Comparison of ENCODE assay signal across 9 mouse cellular contexts in genomic region chr8:84766422-84766821, GRCm38 (mm10). TPM values are rescaled to one million over a fixed set of nuclear protein-coding genes. Genes with fewer than 3 reads are reported as not detected.
A peak's percentile ranks its signal among the peaks of the same experiment; 100 is the strongest.
DNase-seq lines count a peak whose midpoint lies in the region; ATAC-seq and TF ChIP-seq lines count a peak whose summit lies in the region.
"Had no signal": no experiment of that assay in that cellular context is flagged by ENCODE, and none has a peak within 500 bp of the region (broad histone marks: within the 10 kb centered on the region; RNA-seq: fewer than 3 reads in every experiment).

No protein-coding gene starts in this region.

- no peak for DNase-seq in heart, postnatal 0 days (ENCODE audit: low spot score)
- DNase-seq in heart, embryonic 10.5 days (ENCODE audit: low spot score) = no peak
- no peak for DNase-seq in midbrain, embryonic 11.5 days (ENCODE audit: low spot score, missing footprints)
- DNase-seq in gastrocnemius, postnatal 10 days = no peak
- no peak for DNase-seq in frontal cortex, postnatal 14 days (ENCODE audit: low spot score in 2 of 2)
- DNase-seq: thymus, postnatal 25 days had no signal

- no peak overlapping the region for H3K4me3 ChIP-seq in heart, postnatal 0 days (ENCODE audit: low read depth, low read length)
- no peak overlapping the region for H3K4me3 ChIP-seq in heart, embryonic 10.5 days
- H3K4me3 ChIP-seq in midbrain, embryonic 15.5 days = no peak overlapping the region
- H3K4me3 ChIP-seq in midbrain, embryonic 11.5 days (ENCODE audit: low read depth, low read length) = no peak overlapping the region
- 0 out of 2 replicates have a peak overlapping the region, but pooled peaks have one; percentile 0 for H3K4me3 ChIP-seq in hindbrain, embryonic 15.5 days
- H3K4me3 ChIP-seq in stomach, embryonic 15.5 days (replicated peaks) = no peak overlapping the region

- no peak for TF ChIP-seq CTCF in heart, postnatal 0 days (IDR thresholded peaks at IDR 0.05; ENCODE audit: low read depth)

- no peaks in the 10 kb centered on the region for H3K9me3 ChIP-seq in heart, postnatal 0 days (replicated peaks; ENCODE audit: control insufficient read depth, low read length)
- H3K9me3 ChIP-seq in heart, embryonic 10.5 days = no peaks in the 10 kb centered on the region
- no peaks in the 10 kb centered on the region for H3K9me3 ChIP-seq in midbrain, embryonic 15.5 days
- no peaks in the 10 kb centered on the region for H3K9me3 ChIP-seq in midbrain, embryonic 11.5 days (ENCODE audit: control insufficient read depth, low read length)
- H3K9me3 ChIP-seq in hindbrain, embryonic 15.5 days = no peaks in the 10 kb centered on the region
- no peaks in the 10 kb centered on the region for H3K9me3 ChIP-seq in stomach, embryonic 15.5 days

- H3K27ac ChIP-seq in heart, postnatal 0 days (ENCODE audit: low read depth) = 0 out of 2 replicates have a peak overlapping the region, but pooled peaks have one; percentile 1
- no peak overlapping the region for H3K27ac ChIP-seq in heart, embryonic 10.5 days
- H3K27ac ChIP-seq in midbrain, embryonic 15.5 days = peak overlapping the region; percentile 7; the same call in 1 of the 2 replicates
- H3K27ac ChIP-seq in midbrain, embryonic 11.5 days (ENCODE audit: low read depth, low read length) = no peak overlapping the region
- peak overlapping the region; percentile 54; the same call in 1 of the 2 replicates for H3K27ac ChIP-seq in hindbrain, embryonic 15.5 days (replicated peaks)
- peak overlapping the region; percentile 11; the same call in 1 of the 2 replicates for H3K27ac ChIP-seq in stomach, embryonic 15.5 days

- no peaks in the 10 kb centered on the region; the same call in 1 of the 2 replicates for H3K27me3 ChIP-seq in heart, postnatal 0 days (ENCODE audit: control insufficient read depth, insufficient read depth, low read length)
- H3K27me3 ChIP-seq in heart, embryonic 10.5 days (ENCODE audit: insufficient read depth, poor library complexity, severe bottlenecking) = peaks cover 100% of the 10 kb centered on the region
- H3K27me3 ChIP-seq in midbrain, embryonic 15.5 days (replicated peaks) = peaks cover 42% of the 10 kb centered on the region
- H3K27me3 ChIP-seq in midbrain, embryonic 11.5 days (ENCODE audit: control insufficient read depth, insufficient read depth, low read length) = peaks cover 89% of the 10 kb centered on the region
- H3K27me3 ChIP-seq in hindbrain, embryonic 15.5 days = peaks cover 57% of the 10 kb centered on the region
- H3K27me3 ChIP-seq in stomach, embryonic 15.5 days (replicated peaks) = 0 out of 2 replicates have a peak, but pooled peaks cover 5% of the 10 kb centered on the region

- peaks cover 16% of the 10 kb centered on the region for H3K36me3 ChIP-seq in heart, postnatal 0 days (replicated peaks; ENCODE audit: control insufficient read depth, insufficient read depth, low read length)
- no peaks in the 10 kb centered on the region for H3K36me3 ChIP-seq in heart, embryonic 10.5 days
- no peaks in the 10 kb centered on the region for H3K36me3 ChIP-seq in midbrain, embryonic 15.5 days (replicated peaks)
- H3K36me3 ChIP-seq in midbrain, embryonic 11.5 days (ENCODE audit: control insufficient read depth, insufficient read depth, low read length) = no peaks in the 10 kb centered on the region
- no peaks in the 10 kb centered on the region for H3K36me3 ChIP-seq in hindbrain, embryonic 15.5 days
- peaks cover 15% of the 10 kb centered on the region; the same call in 1 of the 2 replicates for H3K36me3 ChIP-seq in stomach, embryonic 15.5 days

- no peak for TF ChIP-seq EP300 in heart, postnatal 0 days (IDR thresholded peaks at IDR 0.05; ENCODE audit: low read depth)

- 0 out of 2 replicates have a peak, but pooled peaks cover 3% of the 10 kb centered on the region for H3K4me1 ChIP-seq in heart, postnatal 0 days (ENCODE audit: control insufficient read depth, insufficient read depth)
- peaks cover 3% of the 10 kb centered on the region; the same call in 1 of the 2 replicates for H3K4me1 ChIP-seq in heart, embryonic 10.5 days
- peaks cover 23% of the 10 kb centered on the region for H3K4me1 ChIP-seq in midbrain, embryonic 15.5 days
- peaks cover 12% of the 10 kb centered on the region for H3K4me1 ChIP-seq in midbrain, embryonic 11.5 days (ENCODE audit: control insufficient read depth, insufficient read depth, low read length)
- peaks cover 47% of the 10 kb centered on the region for H3K4me1 ChIP-seq in hindbrain, embryonic 15.5 days (replicated peaks)
- peaks cover 27% of the 10 kb centered on the region for H3K4me1 ChIP-seq in stomach, embryonic 15.5 days

- H3K4me2 ChIP-seq in heart, postnatal 0 days (ENCODE audit: low read depth, low read length) = no peak overlapping the region
- H3K4me2 ChIP-seq in midbrain, embryonic 15.5 days = 0 out of 2 replicates have a peak overlapping the region, but pooled peaks have one; percentile 6
- no peak overlapping the region for H3K4me2 ChIP-seq in midbrain, embryonic 11.5 days
- peak overlapping the region; percentile 48 for H3K4me2 ChIP-seq in hindbrain, embryonic 15.5 days
- H3K4me2 ChIP-seq in stomach, embryonic 15.5 days = no peak overlapping the region

- no peak overlapping the region for H3K9ac ChIP-seq in heart, postnatal 0 days (replicated peaks; ENCODE audit: low read depth, low read length)
- H3K9ac ChIP-seq in midbrain, embryonic 15.5 days = no peak overlapping the region
- H3K9ac ChIP-seq in midbrain, embryonic 11.5 days (ENCODE audit: low read length) = no peak overlapping the region
- peak overlapping the region; percentile 1; the same call in 1 of the 2 replicates for H3K9ac ChIP-seq in hindbrain, embryonic 15.5 days
- no peak overlapping the region for H3K9ac ChIP-seq in stomach, embryonic 15.5 days

- peak; percentile 40; the same call in 1 of the 2 replicates for ATAC-seq in heart, postnatal 0 days (ENCODE audit: insufficient read depth, low read depth)
- 0 out of 2 replicates have a peak, but pooled peaks have one; percentile 7 for ATAC-seq in midbrain, embryonic 15.5 days (replicated peaks)
- ATAC-seq in midbrain, embryonic 11.5 days (ENCODE audit: low FRiP score) = no peak
- ATAC-seq in hindbrain, embryonic 15.5 days (ENCODE audit: low FRiP score, low read depth) = no peak
- no peak for ATAC-seq in stomach, embryonic 15.5 days (ENCODE audit: insufficient read depth, low FRiP score, low read depth)

- 69% methylated on average over 9 of the region's 9 CpGs for WGBS in heart, postnatal 0 days
- 62% methylated on average over 9 of the region's 9 CpGs for WGBS in heart, embryonic 10.5 days
- 51% methylated on average over 9 of the region's 9 CpGs for WGBS in midbrain, embryonic 15.5 days
- WGBS in midbrain, embryonic 11.5 days = 54% methylated on average over 9 of the region's 9 CpGs
- 39% methylated on average over 9 of the region's 9 CpGs for WGBS in hindbrain, embryonic 15.5 days
- 65% methylated on average over 9 of the region's 9 CpGs for WGBS in stomach, embryonic 15.5 days

RNA-seq across cellular contexts. Expression of gene Nfix, which starts 33.7 kb away (rescaled TPM):
- total RNA-seq in heart, postnatal 0 days (2014; rRNA removed; ENCODE audit: low replicate concordance) = 41.9 and 48.5 TPM in 2 replicates
- 18.2 TPM in 2 replicates for polyA plus RNA-seq in heart, postnatal 0 days (2015; fragmentation: Nextera tagmentation; extraction: Ambion mirVana)
- polyA plus RNA-seq in heart, embryonic 10.5 days (2016; fragmentation: Nextera tagmentation; extraction: Ambion mirVana) = 0.87 and 2.1 TPM in 2 replicates
- 48.6 and 54.0 TPM in 2 replicates for polyA plus RNA-seq in midbrain, embryonic 15.5 days (2015; fragmentation: Nextera tagmentation; extraction: Ambion mirVana)
- 2.2 and 2.5 TPM in 2 replicates for polyA plus RNA-seq in midbrain, embryonic 11.5 days (2014; fragmentation: Nextera tagmentation; extraction: Ambion mirVana)
- 71.2 and 87.6 TPM in 2 replicates for polyA plus RNA-seq in hindbrain, embryonic 15.5 days (2015; fragmentation: Nextera tagmentation; extraction: Ambion mirVana)
- 28.7 and 29.3 TPM in 2 replicates for polyA plus RNA-seq in stomach, embryonic 15.5 days (2015; fragmentation: Nextera tagmentation; extraction: Ambion mirVana)
- 100 to 1,000 TPM; 598 to 734 TPM for total RNA-seq in gastrocnemius, postnatal 10 days (2021)

RNA-seq across cellular contexts. Expression of gene G430095P16Rik, which starts 43.6 kb away (rescaled TPM):
- 1.0 TPM in 1 of 2 replicates, not detected in the other for total RNA-seq in heart, postnatal 0 days (2014; rRNA removed; ENCODE audit: low replicate concordance)
- 3.0 and 3.1 TPM in 2 replicates for polyA plus RNA-seq in heart, postnatal 0 days (2015; fragmentation: Nextera tagmentation; extraction: Ambion mirVana)
- polyA plus RNA-seq in heart, embryonic 10.5 days (2016; fragmentation: Nextera tagmentation; extraction: Ambion mirVana) = 2.1 and 3.2 TPM in 2 replicates
- 0.97 and 1.8 TPM in 2 replicates for polyA plus RNA-seq in midbrain, embryonic 15.5 days (2015; fragmentation: Nextera tagmentation; extraction: Ambion mirVana)
- 1.6 and 1.9 TPM in 2 replicates for polyA plus RNA-seq in midbrain, embryonic 11.5 days (2014; fragmentation: Nextera tagmentation; extraction: Ambion mirVana)
- polyA plus RNA-seq in hindbrain, embryonic 15.5 days (2015; fragmentation: Nextera tagmentation; extraction: Ambion mirVana) = 1.2 and 1.7 TPM in 2 replicates
- polyA plus RNA-seq in stomach, embryonic 15.5 days (2015; fragmentation: Nextera tagmentation; extraction: Ambion mirVana) = 3.5 and 4.1 TPM in 2 replicates
- total RNA-seq in gastrocnemius, postnatal 10 days (2021) = 1 to 10 TPM; 2.2 to 2.8 TPM

RNA-seq across cellular contexts. Expression of gene Dand5, which starts 56.2 kb away (rescaled TPM):
- total RNA-seq in heart, postnatal 0 days (2014; rRNA removed; ENCODE audit: low replicate concordance) = 2.1 and 15.4 TPM in 2 replicates
- polyA plus RNA-seq in heart, postnatal 0 days (2015; fragmentation: Nextera tagmentation; extraction: Ambion mirVana) = 6.2 and 8.0 TPM in 2 replicates
- 5.3 TPM in 2 replicates for polyA plus RNA-seq in heart, embryonic 10.5 days (2016; fragmentation: Nextera tagmentation; extraction: Ambion mirVana)
- 12.3 and 13.4 TPM in 2 replicates for polyA plus RNA-seq in midbrain, embryonic 15.5 days (2015; fragmentation: Nextera tagmentation; extraction: Ambion mirVana)
- polyA plus RNA-seq in midbrain, embryonic 11.5 days (2014; fragmentation: Nextera tagmentation; extraction: Ambion mirVana) = 3.9 and 4.6 TPM in 2 replicates
- 14.0 and 15.1 TPM in 2 replicates for polyA plus RNA-seq in hindbrain, embryonic 15.5 days (2015; fragmentation: Nextera tagmentation; extraction: Ambion mirVana)
- polyA plus RNA-seq in stomach, embryonic 15.5 days (2015; fragmentation: Nextera tagmentation; extraction: Ambion mirVana) = 6.3 and 6.9 TPM in 2 replicates
- total RNA-seq in gastrocnemius, postnatal 10 days (2021) = 1 to 10 TPM; 5.8 to 7.3 TPM

Comparison
In these comparisons a context has a peak if more than half of its experiments do, and no peak if none do; other contexts are left out.
1. ATAC-seq: peak in heart, postnatal 0 days (single experiment) and midbrain, embryonic 15.5 days (single experiment); none in midbrain, embryonic 11.5 days (single experiment), hindbrain, embryonic 15.5 days (single experiment) and stomach, embryonic 15.5 days (single experiment).
2. H3K27ac ChIP-seq: peak in heart, postnatal 0 days (single experiment), midbrain, embryonic 15.5 days (single experiment), hindbrain, embryonic 15.5 days (single experiment) and stomach, embryonic 15.5 days (single experiment); none in heart, embryonic 10.5 days (single experiment) and midbrain, embryonic 11.5 days (single experiment).
3. H3K4me2 ChIP-seq: peak in midbrain, embryonic 15.5 days (single experiment) and hindbrain, embryonic 15.5 days (single experiment); none in heart, postnatal 0 days (single experiment), midbrain, embryonic 11.5 days (single experiment) and stomach, embryonic 15.5 days (single experiment).